Mouse (Mus musculus): ENCODE measurements around the gene Oat.

DNA sequence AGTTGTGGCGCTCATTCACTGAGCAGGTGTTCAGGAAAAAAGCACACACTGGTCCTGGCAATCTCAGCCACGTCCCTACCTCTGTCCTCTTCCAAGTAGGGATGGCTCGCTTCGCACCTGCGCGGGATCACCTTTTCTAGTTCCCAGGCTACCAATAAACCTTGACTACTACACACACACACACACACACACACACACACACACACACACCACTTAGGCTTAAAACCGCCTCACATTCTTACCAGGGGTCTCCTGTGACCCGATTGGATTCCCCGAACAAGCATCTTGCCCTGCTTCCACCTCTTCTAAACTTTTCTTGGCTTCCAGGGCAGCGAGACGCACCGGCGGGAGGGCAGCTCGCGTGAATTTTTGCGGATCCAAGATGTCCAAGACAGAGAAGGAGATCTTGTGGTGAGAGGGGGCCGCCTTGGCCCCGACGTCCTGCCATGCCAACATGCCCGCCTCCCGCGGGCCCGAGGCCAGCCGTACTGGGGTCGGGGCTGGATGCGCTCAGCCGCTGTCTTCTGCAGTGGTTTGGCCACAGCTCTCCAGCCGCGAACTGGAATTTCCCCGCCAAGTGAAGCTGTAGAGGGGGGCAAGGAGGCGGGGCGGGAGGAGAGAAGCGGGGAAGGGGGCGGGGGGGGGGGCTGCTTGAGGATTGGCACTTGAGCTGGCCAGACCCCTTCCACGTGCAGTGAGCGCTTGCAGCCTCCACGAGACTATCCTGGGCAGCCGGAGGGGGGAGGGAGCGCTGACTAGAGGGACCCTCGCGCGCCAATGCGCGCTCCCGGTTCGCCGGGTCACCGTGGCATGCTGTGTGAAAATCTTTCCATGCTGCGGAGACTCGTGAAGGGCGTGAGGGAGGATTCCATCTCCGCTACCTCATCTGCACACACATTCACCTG is 23.1 kb upstream of the Oat start, which contains the start of gene Nkx1-2:
- no peak for TF ChIP-seq CTCF (IDR thresholded peaks at IDR 0.05; ENCODE audit: borderline replicate concordance, insufficient read depth, low read depth, low read length)
- no peak for TF ChIP-seq POLR2A (IDR thresholded peaks at IDR 0.05; ENCODE audit: borderline replicate concordance, insufficient read depth, low read length)

Data from cerebellum, adult 2 months (tissue).